ENCODE assay signal across 17 mouse cellular contexts in the genomic region with DNA sequence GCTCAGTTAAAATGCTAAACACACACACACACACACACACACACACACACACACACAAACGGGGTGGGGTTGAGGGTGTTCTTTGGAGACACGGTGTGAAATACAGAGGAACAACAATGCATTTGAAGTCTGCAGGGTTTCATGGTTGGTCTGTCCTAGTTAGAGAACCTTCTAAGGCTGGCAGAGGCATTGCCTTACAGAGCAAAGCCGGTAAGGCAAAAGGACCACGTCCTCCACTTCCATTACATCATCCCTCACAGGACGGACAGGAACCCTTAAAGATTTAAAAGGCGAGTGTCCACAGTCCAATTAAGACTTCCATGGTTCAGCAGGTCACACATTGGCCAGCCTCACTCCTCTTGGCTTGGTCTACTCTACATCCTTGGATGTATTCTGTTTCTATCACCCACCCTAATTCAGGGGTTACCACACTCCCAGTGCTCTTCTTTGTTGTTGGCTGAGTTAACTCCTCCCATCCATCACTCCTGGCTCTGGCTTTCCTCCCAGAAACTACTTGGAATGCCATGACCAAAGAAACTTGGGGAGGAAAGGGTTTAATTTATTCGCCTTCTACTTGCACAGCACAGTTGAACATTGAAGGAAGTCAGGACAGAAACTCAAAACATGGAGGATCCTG.
DNase-seq lines count a peak whose midpoint lies in the region; ATAC-seq and TF ChIP-seq lines count a peak whose summit lies in the region.
"Had no signal": no experiment of that assay in that cellular context is flagged by ENCODE, and none has a peak within 500 bp of the region (broad histone marks: within the 10 kb centered on the region; RNA-seq: fewer than 3 reads in every experiment).

No protein-coding gene starts in this region.

- no peaks in the 10 kb centered on the region for H3K27me3 ChIP-seq in forebrain, embryonic 12.5 days
- H3K27me3 ChIP-seq in forebrain, embryonic 10.5 days (ENCODE audit: poor library complexity, severe bottlenecking): 0 out of 2 replicates have a peak, but pooled peaks cover 4% of the 10 kb centered on the region
- H3K27me3 ChIP-seq in kidney, postnatal 0 days (ENCODE audit: insufficient read depth, low read length): no peaks in the 10 kb centered on the region
- no peaks in the 10 kb centered on the region for H3K27me3 ChIP-seq in intestine, embryonic 15.5 days (replicated peaks)
- H3K27me3 ChIP-seq: heart, embryonic 15.5 days; midbrain, embryonic 13.5 days had no signal

- H3K4me2 ChIP-seq in forebrain, embryonic 12.5 days: no peak overlapping the region
- H3K4me2 ChIP-seq in kidney, postnatal 0 days (ENCODE audit: low read length): no peak overlapping the region
- no peak overlapping the region for H3K4me2 ChIP-seq in intestine, embryonic 15.5 days (replicated peaks)
- H3K4me2 ChIP-seq: heart, embryonic 15.5 days; midbrain, embryonic 13.5 days had no signal

- 77% methylated on average over 7 of the region's 7 CpGs for WGBS in forebrain, embryonic 12.5 days
- WGBS in forebrain, embryonic 10.5 days: 93% methylated on average over 7 of the region's 7 CpGs
- 54% methylated on average over 7 of the region's 7 CpGs for WGBS in kidney, postnatal 0 days
- WGBS in intestine, embryonic 15.5 days: 54% methylated on average over 7 of the region's 7 CpGs

- no peaks in the 10 kb centered on the region for H3K9me3 ChIP-seq in forebrain, embryonic 12.5 days
- H3K9me3 ChIP-seq in forebrain, embryonic 10.5 days: no peaks in the 10 kb centered on the region
- H3K9me3 ChIP-seq in kidney, postnatal 0 days (replicated peaks; ENCODE audit: low read length): no peaks in the 10 kb centered on the region
- H3K9me3 ChIP-seq in intestine, embryonic 15.5 days: no peaks in the 10 kb centered on the region
- H3K9me3 ChIP-seq: heart, embryonic 15.5 days; midbrain, embryonic 13.5 days had no signal

- H3K36me3 ChIP-seq in forebrain, embryonic 12.5 days (replicated peaks): no peaks in the 10 kb centered on the region
- H3K36me3 ChIP-seq in forebrain, embryonic 10.5 days (replicated peaks): no peaks in the 10 kb centered on the region
- H3K36me3 ChIP-seq in kidney, postnatal 0 days (ENCODE audit: insufficient read depth, low read length): no peaks in the 10 kb centered on the region
- no peaks in the 10 kb centered on the region for H3K36me3 ChIP-seq in intestine, embryonic 15.5 days
- H3K36me3 ChIP-seq: heart, embryonic 15.5 days; midbrain, embryonic 13.5 days had no signal

- peaks cover 11% of the 10 kb centered on the region for H3K4me1 ChIP-seq in forebrain, embryonic 12.5 days
- peaks cover 14% of the 10 kb centered on the region for H3K4me1 ChIP-seq in forebrain, embryonic 10.5 days
- no peaks in the 10 kb centered on the region for H3K4me1 ChIP-seq in kidney, postnatal 0 days (replicated peaks; ENCODE audit: insufficient read depth, low read length)
- no peaks in the 10 kb centered on the region for H3K4me1 ChIP-seq in intestine, embryonic 15.5 days (replicated peaks)
- H3K4me1 ChIP-seq: heart, embryonic 15.5 days had no signal

- TF ChIP-seq CTCF in kidney, postnatal 0 days (IDR thresholded peaks at IDR 0.05; ENCODE audit: low read depth): no peak

- H3K4me3 ChIP-seq in forebrain, embryonic 12.5 days (replicated peaks): no peak overlapping the region
- H3K4me3 ChIP-seq in forebrain, embryonic 10.5 days: no peak overlapping the region
- H3K4me3 ChIP-seq in kidney, postnatal 0 days (replicated peaks; ENCODE audit: low read depth, low read length): no peak overlapping the region
- no peak overlapping the region for H3K4me3 ChIP-seq in intestine, embryonic 15.5 days (replicated peaks)
- H3K4me3 ChIP-seq: heart, embryonic 15.5 days; midbrain, embryonic 13.5 days had no signal

- H3K27ac ChIP-seq in forebrain, embryonic 12.5 days: no peak overlapping the region
- no peak overlapping the region for H3K27ac ChIP-seq in forebrain, embryonic 10.5 days
- no peak overlapping the region for H3K27ac ChIP-seq in kidney, postnatal 0 days
- no peak overlapping the region for H3K27ac ChIP-seq in intestine, embryonic 15.5 days
- H3K27ac ChIP-seq: heart, embryonic 15.5 days; liver, embryonic 14.5 days; macrophage; midbrain, embryonic 13.5 days had no signal

- peak; percentile 27; the same call in 1 of the 2 replicates for ATAC-seq in forebrain, embryonic 12.5 days (ENCODE audit: low FRiP score)
- no peak for ATAC-seq in kidney, postnatal 0 days (replicated peaks; ENCODE audit: low FRiP score, low read depth)
- ATAC-seq in intestine, embryonic 15.5 days: peak; percentile 63; the same call in 1 of the 2 replicates
- ATAC-seq: midbrain, embryonic 13.5 days had no signal

- no peak for DNase-seq in forebrain, embryonic 10.5 days (ENCODE audit: extremely low spot score, low spot score)
- DNase-seq in kidney, postnatal 0 days (ENCODE audit: low spot score): peak; percentile 19
- DNase-seq in kidney, postnatal 25 days: no peak
- peak; percentile 12 for DNase-seq in brain, embryonic 18.5 days (ENCODE audit: low read depth, low spot score)
- DNase-seq in layer of hippocampus, adult 9-11 months: no peak
- no peak for DNase-seq in urinary bladder, postnatal 25 days (ENCODE audit: low spot score)
- DNase-seq: adrenal gland, postnatal 25 days; cerebellum, postnatal 10 days; embryo, embryonic 11 days; layer of hippocampus, postnatal 36 days; left cerebral cortex, postnatal 4 days had no signal

- no peak overlapping the region for H3K9ac ChIP-seq in forebrain, embryonic 12.5 days
- no peak overlapping the region for H3K9ac ChIP-seq in kidney, postnatal 0 days (ENCODE audit: low read depth, low read length)
- no peak overlapping the region for H3K9ac ChIP-seq in intestine, embryonic 15.5 days
- H3K9ac ChIP-seq: heart, embryonic 15.5 days; liver, embryonic 14.5 days; midbrain, embryonic 13.5 days had no signal

Comparison
In these comparisons a context has a peak if more than half of its experiments do, and no peak if none do; other contexts are left out.
1. DNase-seq: peak in kidney, postnatal 0 days (single experiment) and brain, embryonic 18.5 days (single experiment); none in forebrain, embryonic 10.5 days (single experiment), kidney, postnatal 25 days (0 of 2), layer of hippocampus, adult 9-11 months (single experiment) and urinary bladder, postnatal 25 days (single experiment).